Mouse (Mus musculus): ENCODE measurements around the gene Hnrnpd. TPM values are rescaled to one million over a fixed set of nuclear protein-coding genes. Genes with fewer than 3 reads are reported as not detected.

Hnrnpd gene
- polyA plus RNA-seq, 1 experiment from 2014 or later = 127 TPM

DNA sequence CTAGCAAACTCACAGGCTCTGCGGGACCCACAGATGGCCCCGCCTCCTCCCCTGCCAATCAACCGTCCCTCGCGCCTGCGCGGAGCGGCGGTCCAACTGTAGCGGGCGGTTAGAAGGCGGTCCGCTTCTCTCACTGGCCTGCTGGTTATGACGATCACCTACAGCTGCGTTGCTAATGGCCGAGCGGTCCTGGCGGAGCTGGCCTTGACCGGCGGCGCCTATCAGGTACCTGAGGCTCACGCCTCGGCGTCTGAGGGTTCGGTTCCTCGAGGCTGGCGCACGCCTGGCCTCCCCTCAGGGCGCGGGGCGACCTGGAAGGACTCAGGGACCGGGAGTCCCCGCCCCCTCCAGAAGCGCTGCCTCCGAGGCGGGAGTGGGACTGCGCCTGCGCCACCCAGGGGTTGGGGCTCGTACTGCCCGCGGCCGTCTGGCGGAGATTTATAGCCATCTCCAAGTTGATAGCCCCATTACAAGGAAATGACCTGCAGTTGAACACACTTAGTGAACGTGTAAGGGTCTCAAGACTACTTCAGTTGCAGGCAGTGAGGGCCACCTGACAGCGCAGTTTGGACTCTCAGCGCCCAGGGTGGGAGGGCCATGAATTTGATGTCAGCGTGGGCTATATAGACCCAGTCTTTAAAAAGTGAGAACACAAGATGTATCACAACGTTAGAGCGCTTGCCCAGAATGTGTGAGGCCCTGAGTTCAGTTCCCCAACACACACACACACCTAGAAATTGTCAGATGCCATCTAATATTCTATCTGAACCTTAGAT is 72.4 kb downstream of the Hnrnpd start, which contains the start of gene Vamp9:
Vamp9 (plus strand) TSS at position 74 of the 776 bp plus-strand sequence.
- H3K4me3 ChIP-seq (ENCODE audit: low read depth, low read length) = peak within 1 kb of the TSS; percentile 56
- peak; percentile 99 for ATAC-seq (ENCODE audit: low read depth)
- H3K27ac ChIP-seq (replicated peaks; ENCODE audit: low read depth, low read length) = peak within 1 kb of the TSS; percentile 89
- DNase-seq (ENCODE audit: low spot score) = peak; percentile 98
- H3K4me2 ChIP-seq (ENCODE audit: low read depth, low read length) = peak within 1 kb of the TSS; percentile 60
- H3K4me1 ChIP-seq (ENCODE audit: control insufficient read depth, insufficient read depth, low read length) = no peaks in the 10 kb centered on the region
- no peaks in the 10 kb centered on the region for H3K9me3 ChIP-seq (ENCODE audit: control insufficient read depth, low read length)
- WGBS = 17% methylated on average over 36 of the region's 49 CpGs
- H3K9ac ChIP-seq (ENCODE audit: low read depth, low read length) = peak within 1 kb of the TSS; percentile 69
- H3K36me3 ChIP-seq (ENCODE audit: control insufficient read depth, insufficient read depth, low read length) = no peaks in the 10 kb centered on the region
- H3K27me3 ChIP-seq (replicated peaks; ENCODE audit: control insufficient read depth, insufficient read depth, low read length) = no peaks in the 10 kb centered on the region

Other genes starting within 250 kb of the Hnrnpd start
- gene Rasgef1b, start 249.9 kb downstream of the Hnrnpd start, polyA plus RNA-seq (2014; fragmentation: Nextera tagmentation; extraction: Ambion mirVana) = 6.5 and 7.1 TPM in 2 replicates
- gene Vamp9, start 72.7 kb downstream of the Hnrnpd start, polyA plus RNA-seq (2014; fragmentation: Nextera tagmentation; extraction: Ambion mirVana) = not detected in 2 replicates
- 1.7 and 2.4 TPM in 2 replicates for gene 4930524J08Rik, start 123 bp upstream of the Hnrnpd start, polyA plus RNA-seq (2014; fragmentation: Nextera tagmentation; extraction: Ambion mirVana)
- gene Hnrnpdl, start 60.7 kb upstream of the Hnrnpd start, polyA plus RNA-seq (2014; fragmentation: Nextera tagmentation; extraction: Ambion mirVana) = 148 and 178 TPM in 2 replicates
- gene Enoph1, start 61.0 kb upstream of the Hnrnpd start, polyA plus RNA-seq (2014; fragmentation: Nextera tagmentation; extraction: Ambion mirVana) = 37.2 and 37.6 TPM in 2 replicates
- gene Tmem150c, start 180.9 kb upstream of the Hnrnpd start, polyA plus RNA-seq (2014; fragmentation: Nextera tagmentation; extraction: Ambion mirVana) = 5.2 and 6.5 TPM in 2 replicates